Mouse (Mus musculus) naive thymus-derived CD4-positive, alpha-beta T cell, adult 5 months (primary cell): ENCODE measurements around the gene Tmem210. TPM values are rescaled to one million over a fixed set of nuclear protein-coding genes. Genes with fewer than 3 reads are reported as not detected.

Experiments
- polyA plus RNA-seq: library from polyadenylated mRNA; unstranded; fragments of 100-300 nt; shearing (Covaris generic); gene quantifications from one replicate; pipeline ENCODE4 v1.2.1, GENCODE M21; 2017

The Tmem210 gene
- not detected for polyA plus RNA-seq

GRCm38 (mm10) chr2:25287927-25288649 is at the start of gene Tmem210:
TSS of gene Tmem210 (plus strand) at chr2:25288145.

GRCm38 (mm10) chr2:25242101-25242506 is 45.8 kb upstream of the Tmem210 start, which contains the start of the genes Rnf208 and Cysrt1:
TSS of gene Rnf208 (plus strand) at chr2:25242255.
TSS of gene Cysrt1 (minus strand) at chr2:25242452.

GRCm38 (mm10) chr2:25246183-25247072 is 41.5 kb upstream of the Tmem210 start, which contains the start of gene AL732309.1:
TSS of gene AL732309.1 (minus strand) at chr2:25246863.

GRCm38 (mm10) chr2:25255284-25255779 is 32.6 kb upstream of the Tmem210 start, which contains the start of gene Tmem203:
TSS of gene Tmem203 (plus strand) at chr2:25255439.

GRCm38 (mm10) chr2:25262291-25262767 is 25.6 kb upstream of the Tmem210 start, which contains the start of gene Tprn:
TSS of gene Tprn (plus strand) at chr2:25262618.

GRCm38 (mm10) chr2:25271827-25272511 is 16.0 kb upstream of the Tmem210 start, which contains the start of the genes Ssna1 and Anapc2:
TSS of gene Ssna1 (minus strand) at chr2:25272438.
TSS of gene Anapc2 (plus strand) at chr2:25272478.

GRCm38 (mm10) chr2:25289651-25290050 is 1.7 kb downstream of the Tmem210 start, which contains the start of gene Lrrc26:
TSS of gene Lrrc26 (plus strand) at chr2:25289915.

GRCm38 (mm10) chr2:25318971-25319773 is 31.2 kb downstream of the Tmem210 start, which contains the start of gene Grin1:
TSS of gene Grin1 (minus strand) at chr2:25319187.

GRCm38 (mm10) chr2:25332286-25333160 is 44.6 kb downstream of the Tmem210 start, which contains the start of gene Man1b1:
TSS of gene Man1b1 (plus strand) at chr2:25332338.

Other genes with a start within 250 kb of the Tmem210 start
- gene Nsmf, start 233.8 kb upstream of the Tmem210 start, polyA plus RNA-seq = 20.8 TPM
- gene Entpd8, start 207.8 kb upstream of the Tmem210 start, polyA plus RNA-seq = not detected
- not detected for gene Noxa1, start 193.0 kb upstream of the Tmem210 start, polyA plus RNA-seq
- 3.0 TPM for gene Nrarp, start 107.4 kb upstream of the Tmem210 start, polyA plus RNA-seq
- gene Tor4a, start 91.3 kb upstream of the Tmem210 start, polyA plus RNA-seq = 20.7 TPM
- gene Nelfb, start 76.7 kb upstream of the Tmem210 start, polyA plus RNA-seq = 97.1 TPM
- gene Stpg3, start 73.5 kb upstream of the Tmem210 start, polyA plus RNA-seq = not detected
- not detected for gene Fam166a, start 69.4 kb upstream of the Tmem210 start, polyA plus RNA-seq
- 99.9 TPM for gene Tubb4b, start 63.4 kb upstream of the Tmem210 start, polyA plus RNA-seq
- not detected for gene Slc34a3, start 53.8 kb upstream of the Tmem210 start, polyA plus RNA-seq
- gene Rnf224, start 51.4 kb upstream of the Tmem210 start, polyA plus RNA-seq = not detected
- 0.37 TPM for gene Rnf208, start 45.9 kb upstream of the Tmem210 start, polyA plus RNA-seq
- not detected for gene Cysrt1, start 45.7 kb upstream of the Tmem210 start, polyA plus RNA-seq
- 9.7 TPM for gene AL732309.1, start 41.3 kb upstream of the Tmem210 start, polyA plus RNA-seq
- gene Tmem203, start 32.7 kb upstream of the Tmem210 start, polyA plus RNA-seq = 26.6 TPM
- 24.1 TPM for gene Tprn, start 25.5 kb upstream of the Tmem210 start, polyA plus RNA-seq
- gene Ssna1, start 15.7 kb upstream of the Tmem210 start, polyA plus RNA-seq = 81.2 TPM
- gene Anapc2, start 15.7 kb upstream of the Tmem210 start, polyA plus RNA-seq = 101 TPM
- not detected for gene Lrrc26, start 1.8 kb downstream of the Tmem210 start, polyA plus RNA-seq
- gene Grin1, start 31.0 kb downstream of the Tmem210 start, polyA plus RNA-seq = not detected
- gene Man1b1, start 44.2 kb downstream of the Tmem210 start, polyA plus RNA-seq = 26.7 TPM
- 6.7 TPM for gene Dpp7, start 68.2 kb downstream of the Tmem210 start, polyA plus RNA-seq
- 14.2 TPM for gene Uap1l1, start 77.5 kb downstream of the Tmem210 start, polyA plus RNA-seq
- gene Sapcd2, start 84.2 kb downstream of the Tmem210 start, polyA plus RNA-seq = not detected
- gene Entpd2, start 107.7 kb downstream of the Tmem210 start, polyA plus RNA-seq = not detected
- 0.47 TPM for gene Npdc1, start 111.2 kb downstream of the Tmem210 start, polyA plus RNA-seq
- not detected for gene Fut7, start 135.1 kb downstream of the Tmem210 start, polyA plus RNA-seq
- 44.9 TPM for gene Abca2, start 140.6 kb downstream of the Tmem210 start, polyA plus RNA-seq
- gene Clic3, start 168.7 kb downstream of the Tmem210 start, polyA plus RNA-seq = 5.1 TPM
- 74.5 TPM for gene Paxx, start 172.9 kb downstream of the Tmem210 start, polyA plus RNA-seq
- not detected for gene Ptgds, start 181.9 kb downstream of the Tmem210 start, polyA plus RNA-seq
- not detected for gene Lcn12, start 205.8 kb downstream of the Tmem210 start, polyA plus RNA-seq
- gene Fbxw5, start 212.6 kb downstream of the Tmem210 start, polyA plus RNA-seq = 82.7 TPM
- 5.6 TPM for gene C8g, start 213.6 kb downstream of the Tmem210 start, polyA plus RNA-seq